Mouse (Mus musculus) kidney, embryonic 14.5 days (tissue): ENCODE measurements at regions not wholly inside any gene's neighbourhood (a gene's known extent, or its start where the extent isn't known, plus 50 kb on each side); places are given as distances from the start of the nearest gene placed in this dataset.

Source experiments
- ATAC-seq: fragments of 200-750 bp; cut with Nextera tagmentation; 2 replicates; pipeline ENCODE4 v1.8.0; 2017; ENCODE audit warnings: moderate number of reproducible peaks, mild to moderate bottlenecking, moderate TSS enrichment, moderate library complexity; ENCODE audit not compliant: low FRiP score, low TSS enrichment
- H3K27ac ChIP-seq: fragments of 300-500 bp; sonication (generic); 2 replicates; pipeline ENCODE4 v1.5.1; 2014; ENCODE audit warnings: low read depth, mild to moderate bottlenecking, low read length, moderate library complexity, mixed read lengths
- H3K27me3 ChIP-seq: fragments of 300-500 bp; sonication (generic); 2 replicates; pipeline ENCODE4 v1.6.1; 2014; ENCODE audit warnings: mild to moderate bottlenecking, low read length; ENCODE audit not compliant: control insufficient read depth, insufficient read depth
- H3K36me3 ChIP-seq: fragments of 300-500 bp; sonication (generic); 2 replicates; pipeline ENCODE4 v1.6.1; 2014; ENCODE audit warnings: low read length, mixed read lengths; ENCODE audit not compliant: control insufficient read depth, insufficient read depth
- H3K4me1 ChIP-seq: fragments of 300-500 bp; sonication (generic); 2 replicates; pipeline ENCODE4 v1.6.1; 2014; ENCODE audit warnings: low read length, mixed read lengths; ENCODE audit not compliant: control insufficient read depth, insufficient read depth
- H3K4me2 ChIP-seq: fragments of 300-500 bp; sonication (generic); replicated peaks from 2 replicates; pipeline ENCODE4 v1.6.1; 2014; ENCODE audit warnings: low read depth, mild to moderate bottlenecking, low read length
- H3K4me3 ChIP-seq: fragments of 300-500 bp; sonication (generic); 2 replicates; pipeline ENCODE4 v1.5.1; 2014; ENCODE audit warnings: mild to moderate bottlenecking, low read length
- H3K9ac ChIP-seq: fragments of 300-500 bp; sonication (generic); 2 replicates; pipeline ENCODE4 v1.6.1; 2014; ENCODE audit warnings: low read depth, mild to moderate bottlenecking, low read length, moderate library complexity
- H3K9me3 ChIP-seq: fragments of 300-500 bp; sonication (generic); 2 replicates; pipeline ENCODE4 v1.6.1; 2016; ENCODE audit warnings: low read length; ENCODE audit not compliant: control insufficient read depth
- WGBS: fragments of 180-500 bp; shearing (Covaris S2); extraction: QIAGEN DNeasy Blood & Tissue Kit; methylation state at CpG from one replicate; pipeline ENCODE4 v1.1.7; 2014; 5-methylcytosine and 5-hydroxymethylcytosine counted together

DNA sequence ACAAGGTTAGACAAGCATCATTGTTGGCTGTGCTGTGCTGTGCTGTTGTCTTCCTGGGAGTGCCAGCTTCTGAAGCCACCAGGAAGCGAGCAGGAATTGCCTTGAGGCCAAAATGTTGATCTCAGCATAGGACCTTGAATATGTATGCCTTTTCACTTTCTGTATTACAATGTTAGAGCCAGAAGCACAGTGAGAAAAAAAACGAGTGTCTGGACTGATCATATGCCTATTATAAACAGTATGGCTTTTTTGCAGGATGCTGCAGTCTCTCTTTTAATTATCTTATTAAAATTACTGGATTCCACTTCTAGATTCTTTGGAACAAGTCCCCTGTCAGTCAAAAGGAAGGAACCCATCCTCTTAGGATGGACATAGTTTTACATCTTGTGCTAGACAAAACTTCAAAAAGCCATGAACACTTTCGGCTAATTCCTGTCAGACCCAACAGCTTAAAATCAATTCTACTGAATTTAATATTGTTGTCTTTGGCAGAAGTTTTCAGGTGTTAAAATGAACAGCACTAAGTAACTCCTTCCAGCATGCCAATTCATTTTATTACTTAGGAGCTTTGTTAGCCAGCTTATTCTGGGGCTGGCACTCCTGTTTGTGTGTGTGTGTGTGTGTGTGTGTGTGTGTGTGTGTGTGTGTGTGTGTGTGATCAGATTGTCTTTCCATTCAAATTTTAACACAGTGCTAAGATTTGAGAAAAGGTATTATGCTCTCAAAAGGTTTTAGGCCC, 220.8 kb upstream of the Adgrl4 start:
- H3K9ac ChIP-seq, result no peak overlapping the region
- H3K4me1 ChIP-seq, result no peaks in the 10 kb centered on the region
- no peak overlapping the region for H3K4me3 ChIP-seq
- H3K4me2 ChIP-seq, result no peak overlapping the region
- H3K9me3 ChIP-seq, result no peaks in the 10 kb centered on the region
- no peaks in the 10 kb centered on the region for H3K36me3 ChIP-seq
- no peaks in the 10 kb centered on the region for H3K27me3 ChIP-seq
- 69% methylated on average over 3 of the region's 3 CpGs for WGBS
- no peak for ATAC-seq
- no peak overlapping the region for H3K27ac ChIP-seq

DNA sequence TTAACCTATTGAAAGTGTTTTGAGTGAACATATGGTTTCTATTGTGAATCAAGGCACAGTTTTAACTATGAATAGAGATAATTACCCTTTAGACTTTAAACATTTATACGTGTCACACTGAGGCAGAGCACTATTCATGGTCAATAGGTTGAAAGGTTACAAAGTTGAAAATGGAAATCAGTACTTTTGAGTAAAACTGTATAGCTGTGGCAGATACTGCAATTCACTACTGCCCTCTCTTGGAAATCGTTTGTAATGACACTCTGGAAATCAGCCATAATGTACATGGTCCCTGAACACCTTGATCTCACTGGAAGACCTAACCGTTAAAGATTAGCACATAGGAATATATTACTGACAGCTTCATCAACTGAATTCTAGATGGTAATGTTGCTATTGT, 215.3 kb upstream of the Adgrl4 start:
- H3K4me2 ChIP-seq, result no peak overlapping the region
- WGBS, result 16% methylated on average over 3 of the region's 3 CpGs
- no peak overlapping the region for H3K4me3 ChIP-seq
- ATAC-seq, result peak; percentile 46; the same call in 1 of the 2 replicates
- no peaks in the 10 kb centered on the region for H3K27me3 ChIP-seq
- H3K9ac ChIP-seq, result no peak overlapping the region
- no peak overlapping the region for H3K27ac ChIP-seq
- no peaks in the 10 kb centered on the region for H3K4me1 ChIP-seq
- H3K36me3 ChIP-seq, result no peaks in the 10 kb centered on the region
- no peaks in the 10 kb centered on the region for H3K9me3 ChIP-seq

DNA sequence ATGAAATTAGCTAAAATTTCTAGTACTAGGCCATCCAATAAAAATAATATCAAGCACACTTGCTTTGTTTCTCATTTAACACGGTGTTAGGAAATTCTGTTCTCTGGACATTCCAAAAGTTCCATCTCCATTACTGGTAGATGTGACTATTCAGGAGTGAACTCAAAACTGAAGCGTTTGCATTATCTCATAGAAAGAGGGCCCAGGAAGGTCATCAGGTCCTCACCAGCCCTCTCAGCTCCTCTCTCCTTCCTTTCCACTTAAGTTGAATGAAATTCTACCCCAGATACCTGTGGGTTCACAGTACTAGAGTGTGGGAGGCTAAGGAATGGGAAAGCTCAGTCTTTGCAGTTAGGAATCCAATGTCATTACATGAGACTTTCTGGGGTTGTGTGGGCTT, 185.2 kb upstream of the Adgrl4 start:
- no peak overlapping the region for H3K27ac ChIP-seq
- no peaks in the 10 kb centered on the region for H3K36me3 ChIP-seq
- WGBS, result 92% methylated on average over 2 of the region's 2 CpGs
- H3K9me3 ChIP-seq, result no peaks in the 10 kb centered on the region
- H3K4me3 ChIP-seq, result no peak overlapping the region
- no peaks in the 10 kb centered on the region for H3K27me3 ChIP-seq
- no peaks in the 10 kb centered on the region for H3K4me1 ChIP-seq
- no peak overlapping the region for H3K4me2 ChIP-seq
- no peak overlapping the region for H3K9ac ChIP-seq
- no peak for ATAC-seq

DNA sequence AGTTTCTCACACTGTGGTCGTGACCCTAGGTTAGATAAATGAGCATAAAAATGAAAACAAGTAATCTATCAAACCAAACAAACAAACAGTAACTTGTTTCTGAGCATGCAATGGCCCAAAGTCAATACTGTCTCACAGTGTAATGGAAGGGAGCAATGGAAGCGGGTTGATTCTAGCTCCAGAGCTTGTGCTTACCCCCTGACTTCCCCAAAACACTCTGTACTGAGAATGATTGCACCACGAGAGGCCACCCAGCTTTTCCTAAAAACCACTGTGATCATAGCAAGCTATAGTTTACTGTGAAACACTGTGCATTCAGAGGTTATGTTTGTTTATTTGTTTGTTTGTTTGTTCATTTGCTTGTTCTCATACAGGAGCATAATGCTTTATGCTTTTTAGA, 174.9 kb upstream of the Adgrl4 start:
- WGBS, result 76% methylated on average over 3 of the region's 3 CpGs
- no peaks in the 10 kb centered on the region for H3K9me3 ChIP-seq
- no peak overlapping the region for H3K27ac ChIP-seq
- H3K27me3 ChIP-seq, result no peaks in the 10 kb centered on the region
- H3K4me2 ChIP-seq, result no peak overlapping the region
- H3K4me1 ChIP-seq, result no peaks in the 10 kb centered on the region
- no peak for ATAC-seq
- H3K4me3 ChIP-seq, result no peak overlapping the region
- H3K36me3 ChIP-seq, result no peaks in the 10 kb centered on the region
- no peak overlapping the region for H3K9ac ChIP-seq

DNA sequence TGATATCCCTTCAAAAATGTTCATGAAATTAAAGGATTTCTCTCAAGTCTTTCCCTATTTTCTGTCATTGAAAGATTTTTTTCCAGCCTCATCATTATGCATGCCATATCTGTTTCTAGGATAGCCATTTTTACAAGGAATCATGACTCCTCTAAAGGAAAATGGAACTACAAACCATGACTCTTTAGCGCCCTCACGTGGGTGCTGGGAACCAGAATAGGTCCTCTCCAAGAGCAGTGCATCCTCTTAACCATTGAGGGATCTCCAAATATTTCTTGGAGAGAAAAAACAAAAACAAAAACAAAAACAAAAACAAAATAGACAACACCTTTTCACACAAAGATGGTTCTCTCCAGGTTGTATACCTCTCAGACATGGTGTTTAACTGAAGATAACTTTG, 172.0 kb upstream of the Adgrl4 start:
- WGBS, result 24% methylated on average over 2 of the region's 2 CpGs

DNA sequence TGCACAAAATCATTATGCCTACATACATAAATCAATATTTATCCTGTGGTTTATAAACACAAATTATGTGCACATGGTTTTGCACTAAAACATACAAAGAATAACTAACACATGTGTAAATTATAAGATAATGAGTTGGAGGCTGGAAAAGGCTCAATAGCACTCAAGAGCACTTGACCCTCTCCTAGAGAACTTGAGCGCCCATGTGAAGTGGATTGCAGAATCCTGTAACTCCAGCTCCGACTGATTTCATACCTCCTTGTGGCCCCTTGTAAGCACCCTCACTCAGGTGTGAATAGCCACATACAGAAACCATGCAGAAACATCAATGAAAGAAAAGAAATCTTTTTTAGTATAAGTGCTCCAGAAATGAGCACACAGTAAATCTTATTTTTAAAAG, 168.2 kb upstream of the Adgrl4 start:
- Histone ChIP-seq H3K27me3 (no peaks in the 10 kb centered on the region), H3K27ac (no peak overlapping the region), H3K4me3 (no peak overlapping the region), H3K9ac (no peak overlapping the region), H3K4me1 (no peaks in the 10 kb centered on the region), H3K9me3 (no peaks in the 10 kb centered on the region), H3K4me2 (no peak overlapping the region), H3K36me3 (no peaks in the 10 kb centered on the region)
- no peak for ATAC-seq
- WGBS, result 78% methylated on average over 2 of the region's 2 CpGs

More for the DNA sequence above, 172.0 kb upstream of the Adgrl4 start:
- H3K4me1 ChIP-seq, result no peaks in the 10 kb centered on the region
- H3K9ac ChIP-seq, result no peak overlapping the region
- no peaks in the 10 kb centered on the region for H3K9me3 ChIP-seq
- ATAC-seq, result no peak
- no peaks in the 10 kb centered on the region for H3K27me3 ChIP-seq
- no peak overlapping the region for H3K4me2 ChIP-seq
- H3K27ac ChIP-seq, result no peak overlapping the region
- H3K36me3 ChIP-seq, result no peaks in the 10 kb centered on the region
- H3K4me3 ChIP-seq, result no peak overlapping the region

DNA sequence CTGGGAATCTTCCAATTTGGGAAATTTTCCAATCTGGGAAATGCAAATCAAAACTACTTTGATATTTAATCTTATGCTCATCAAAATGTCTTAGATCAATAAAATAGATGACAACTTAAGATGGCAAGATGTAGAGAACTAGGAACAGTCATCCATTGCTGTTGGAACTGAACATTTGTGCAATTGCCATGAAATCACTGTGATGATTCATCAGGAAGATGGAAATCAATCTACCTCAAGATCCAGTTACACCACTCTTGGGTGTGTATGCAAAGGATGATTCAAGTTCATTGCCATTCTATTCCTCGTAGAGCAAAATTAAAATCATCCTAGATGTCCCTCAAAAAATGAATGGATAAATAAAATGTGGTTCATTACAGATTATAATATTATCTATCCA, 153.9 kb upstream of the Adgrl4 start:
- Histone ChIP-seq H3K27ac (no peak overlapping the region), H3K9ac (no peak overlapping the region), H3K4me3 (no peak overlapping the region), H3K27me3 (no peaks in the 10 kb centered on the region), H3K4me1 (no peaks in the 10 kb centered on the region), H3K9me3 (no peaks in the 10 kb centered on the region), H3K36me3 (no peaks in the 10 kb centered on the region), H3K4me2 (no peak overlapping the region)
- no peak for ATAC-seq
- WGBS, result 95% methylated on average over 1 of the region's 1 CpGs

DNA sequence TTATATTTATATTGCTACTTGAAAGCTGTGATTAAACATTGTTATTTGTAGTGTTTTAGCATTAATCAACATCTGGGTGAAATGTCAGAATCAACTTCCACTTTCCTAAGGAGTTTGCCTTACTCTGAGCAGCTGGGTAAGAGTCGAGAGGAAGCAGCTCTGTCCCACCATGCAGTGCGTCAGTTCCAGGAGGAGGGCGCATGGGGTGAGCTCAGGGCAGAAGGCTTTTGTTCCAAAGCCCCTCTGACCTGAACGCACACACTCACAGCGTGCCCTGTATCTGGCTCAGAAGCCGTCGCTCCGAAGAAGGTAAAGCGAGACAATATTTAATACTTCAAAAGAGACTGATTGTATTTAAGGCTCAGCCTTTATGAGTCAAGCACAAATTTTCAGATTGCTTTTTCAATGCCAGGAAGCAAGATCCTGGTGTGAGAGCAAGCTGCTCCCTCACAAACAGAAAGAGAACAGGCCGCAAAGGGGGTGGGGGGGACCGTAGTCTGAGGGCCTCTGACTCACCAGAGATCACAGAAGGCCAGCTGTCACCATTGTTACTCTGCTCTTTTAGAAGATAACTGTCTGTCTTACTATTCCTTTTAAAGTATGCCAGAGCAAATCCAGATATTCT, 143.6 kb upstream of the Adgrl4 start:
- Histone ChIP-seq H3K9ac (no peak overlapping the region), H3K4me3 (no peak overlapping the region), H3K36me3 (no peaks in the 10 kb centered on the region), H3K4me2 (no peak overlapping the region), H3K27me3 (no peaks in the 10 kb centered on the region), H3K4me1 (no peaks in the 10 kb centered on the region), H3K9me3 (no peaks in the 10 kb centered on the region), H3K27ac (no peak overlapping the region)
- ATAC-seq, result no peak; the same call in 1 of the 2 replicates
- 51% methylated on average over 11 of the region's 11 CpGs for WGBS

DNA sequence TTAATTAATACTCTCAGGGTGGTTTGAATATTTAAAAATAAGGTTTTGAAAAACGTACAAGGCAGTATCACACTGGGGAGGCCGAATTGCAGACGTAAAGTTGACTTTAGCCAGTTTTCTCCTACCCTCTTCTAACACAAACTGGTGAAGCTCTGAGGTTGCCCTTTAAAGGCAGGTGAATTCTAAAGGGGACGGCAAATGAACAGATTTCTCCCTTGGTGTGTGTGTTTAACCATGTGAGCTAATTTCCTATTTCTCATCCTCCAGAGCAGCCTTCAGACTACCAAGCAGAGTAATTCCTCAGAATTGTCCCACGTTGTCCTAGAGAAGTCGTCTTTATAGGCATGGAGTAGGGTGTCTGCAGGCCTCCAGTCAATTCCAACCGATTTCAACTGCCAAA, 143.1 kb upstream of the Adgrl4 start:
- no peaks in the 10 kb centered on the region for H3K4me1 ChIP-seq
- ATAC-seq, result no peak
- no peaks in the 10 kb centered on the region for H3K36me3 ChIP-seq
- H3K27ac ChIP-seq, result no peak overlapping the region
- 73% methylated on average over 7 of the region's 7 CpGs for WGBS
- no peak overlapping the region for H3K9ac ChIP-seq
- H3K27me3 ChIP-seq, result no peaks in the 10 kb centered on the region
- H3K4me3 ChIP-seq, result no peak overlapping the region
- H3K9me3 ChIP-seq, result no peaks in the 10 kb centered on the region
- H3K4me2 ChIP-seq, result no peak overlapping the region
